Mouse (Mus musculus) bone marrow macrophage, adult 2 months (primary cell): Measurements from ENCODE around the gene Tmtc4. TPM values are rescaled to one million over a fixed set of nuclear protein-coding genes. Genes with fewer than 3 reads are reported as not detected.
A peak's percentile ranks its signal among the peaks of the same experiment; 100 is the strongest.

ENCODE experiments used
- H3K27ac ChIP-seq: 2 replicates; pipeline ENCODE4 v1.5.1; 2012; ENCODE audit warnings: low read depth, low read length; ENCODE audit not compliant: insufficient read depth
- H3K4me1 ChIP-seq: 2 replicates; pipeline ENCODE4 v1.6.1; 2012; ENCODE audit warnings: low read length; ENCODE audit not compliant: control insufficient read depth, insufficient read depth
- H3K4me3 ChIP-seq: 2 replicates; pipeline ENCODE4 v1.5.1; 2012; ENCODE audit warnings: mild to moderate bottlenecking, low read length, moderate library complexity; ENCODE audit not compliant: insufficient read depth
- CTCF ChIP-seq: IDR thresholded peaks from 2 replicates; pipeline ENCODE4 v1.5.1; 2012; ENCODE audit warnings: low read depth, mild to moderate bottlenecking, low read length, moderate library complexity
- POLR2A ChIP-seq: IDR thresholded peaks from 2 replicates; pipeline ENCODE4 v1.6.1; 2012; ENCODE audit warnings: mild to moderate bottlenecking, low read depth, low read length, borderline replicate concordance
- polyA plus RNA-seq: library from polyadenylated mRNA; stranded (reverse); fragments of >200 nt; gene quantifications from 2 replicates; pipeline ENCODE4 v1.2.4, GENCODE M21; 2012; ENCODE audit not compliant: missing spikeins, insufficient read depth, insufficient read length

Gene Tmtc4
- 3.8 and 6.7 TPM in 2 replicates for polyA plus RNA-seq

GRCm38 (mm10) chr14:122983226-122984215, at the start of gene Tmtc4:
TSS of gene Tmtc4 (minus strand) at chr14:122984035.
- Histone ChIP-seq H3K27ac (peak within 1 kb of the TSS; percentile 60), H3K4me3 (peak within 1 kb of the TSS; percentile 84), H3K4me1 (peaks cover 5% of the 10 kb centered on the region; the same call in 1 of the 2 replicates)
- TF ChIP-seq CTCF = no peak
- TF ChIP-seq POLR2A = no peak

GRCm38 (mm10) chr14:123032435-123032834, 48.6 kb upstream of the Tmtc4 start:
- no peaks in the 10 kb centered on the region for H3K4me1 ChIP-seq
- no peak for TF ChIP-seq CTCF
- no peak for TF ChIP-seq POLR2A
- H3K4me3 ChIP-seq = no peak overlapping the region
- H3K27ac ChIP-seq = no peak overlapping the region

- H3K4me1 ChIP-seq = no peaks in the 10 kb centered on the region
These were observed 44.0 kb upstream of the Tmtc4 start for GRCm38 (mm10) chr14:123027876-123028275.

GRCm38 (mm10) chr14:123022981-123023380, 39.1 kb upstream of the Tmtc4 start:
- H3K4me3 ChIP-seq = no peak overlapping the region
- no peak overlapping the region for H3K27ac ChIP-seq
- TF ChIP-seq CTCF (no peak), POLR2A (no peak)
- no peaks in the 10 kb centered on the region for H3K4me1 ChIP-seq

More at GRCm38 (mm10) chr14:123027876-123028275, 44.0 kb upstream of the Tmtc4 start:
- no peak overlapping the region for H3K27ac ChIP-seq
- no peak overlapping the region for H3K4me3 ChIP-seq
- TF ChIP-seq CTCF = no peak
- no peak for TF ChIP-seq POLR2A

GRCm38 (mm10) chr14:123016310-123016709, 32.5 kb upstream of the Tmtc4 start:
- Histone ChIP-seq H3K4me3 (no peak overlapping the region), H3K4me1 (no peaks in the 10 kb centered on the region), H3K27ac (no peak overlapping the region)
- TF ChIP-seq POLR2A = no peak
- TF ChIP-seq CTCF = no peak

GRCm38 (mm10) chr14:123015687-123016086, 31.9 kb upstream of the Tmtc4 start:
- TF ChIP-seq POLR2A (no peak), CTCF (no peak)
- H3K4me3 ChIP-seq = no peak overlapping the region
- H3K27ac ChIP-seq = no peak overlapping the region
- no peaks in the 10 kb centered on the region for H3K4me1 ChIP-seq

- TF ChIP-seq POLR2A (no peak), CTCF (no peak)
These were observed 25.5 kb upstream of the Tmtc4 start for GRCm38 (mm10) chr14:123009108-123010018.

GRCm38 (mm10) chr14:123008672-123009071, 24.8 kb upstream of the Tmtc4 start:
- TF ChIP-seq CTCF = no peak
- TF ChIP-seq POLR2A = no peak
- Histone ChIP-seq H3K27ac (no peak overlapping the region), H3K4me3 (no peak overlapping the region), H3K4me1 (no peaks in the 10 kb centered on the region)

More at GRCm38 (mm10) chr14:123009108-123010018, 25.5 kb upstream of the Tmtc4 start:
- Histone ChIP-seq H3K4me1 (no peaks in the 10 kb centered on the region), H3K27ac (no peak overlapping the region), H3K4me3 (no peak overlapping the region)

- no peak overlapping the region for H3K27ac ChIP-seq
- no peaks in the 10 kb centered on the region for H3K4me1 ChIP-seq
- TF ChIP-seq CTCF (no peak), POLR2A (no peak)
These were observed 19.9 kb upstream of the Tmtc4 start for GRCm38 (mm10) chr14:123003715-123004114.

GRCm38 (mm10) chr14:123001391-123001790, 17.6 kb upstream of the Tmtc4 start:
- Histone ChIP-seq H3K27ac (no peak overlapping the region), H3K4me3 (no peak overlapping the region), H3K4me1 (no peaks in the 10 kb centered on the region)
- TF ChIP-seq CTCF (no peak), POLR2A (no peak)

More at GRCm38 (mm10) chr14:123003715-123004114, 19.9 kb upstream of the Tmtc4 start:
- no peak overlapping the region for H3K4me3 ChIP-seq
